Mouse (Mus musculus) embryonic facial prominence, embryonic 14.5 days (tissue): ENCODE data around the gene Sgce. TPM values are rescaled to one million over a fixed set of nuclear protein-coding genes. Genes with fewer than 3 reads are reported as not detected.

ENCODE experiments used
- ATAC-seq: fragments of 200-750 bp; cut with Nextera tagmentation; 2 replicates; pipeline ENCODE4 v1.8.0; 2017; ENCODE audit warnings: low read depth, moderate number of reproducible peaks, moderate TSS enrichment
- DNase-seq: peaks from one replicate; pipeline ENCODE4 v3.0.0-alpha.2; 2015; ENCODE audit warnings: low spot score
- H3K27ac ChIP-seq: fragments of 300-500 bp; sonication (generic); replicated peaks from 2 replicates; pipeline ENCODE4 v1.5.1; 2014; ENCODE audit warnings: low read depth, mild to moderate bottlenecking, low read length, moderate library complexity
- H3K27me3 ChIP-seq: fragments of 300-500 bp; sonication (generic); replicated peaks from 2 replicates; pipeline ENCODE4 v1.6.1; 2014; ENCODE audit warnings: low read length; ENCODE audit not compliant: control insufficient read depth, insufficient read depth
- H3K36me3 ChIP-seq: fragments of 300-500 bp; sonication (generic); 2 replicates; pipeline ENCODE4 v1.6.1; 2014; ENCODE audit warnings: low read length, mixed read lengths; ENCODE audit not compliant: control insufficient read depth, insufficient read depth
- H3K4me1 ChIP-seq: fragments of 300-500 bp; sonication (generic); 2 replicates; pipeline ENCODE4 v1.6.1; 2014; ENCODE audit warnings: antibody characterized with exemption, low read length; ENCODE audit not compliant: control insufficient read depth, insufficient read depth
- H3K4me2 ChIP-seq: fragments of 300-500 bp; sonication (generic); 2 replicates; pipeline ENCODE4 v1.6.1; 2014; ENCODE audit warnings: low read depth, mild to moderate bottlenecking, low read length, moderate library complexity, mixed read lengths
- H3K4me3 ChIP-seq: fragments of 300-500 bp; sonication (generic); 2 replicates; pipeline ENCODE4 v1.5.1; 2014; ENCODE audit warnings: low read depth, mild to moderate bottlenecking, low read length
- H3K9ac ChIP-seq: fragments of 300-500 bp; sonication (generic); 2 replicates; pipeline ENCODE4 v1.6.1; 2014; ENCODE audit warnings: low read depth, mild to moderate bottlenecking, low read length, moderate library complexity, mixed read lengths
- H3K9me3 ChIP-seq: fragments of 300-500 bp; sonication (generic); 2 replicates; pipeline ENCODE4 v1.6.1; 2016; ENCODE audit warnings: low read length; ENCODE audit not compliant: control insufficient read depth
- WGBS: fragments of 180-500 bp; shearing (Covaris S2); extraction: QIAGEN DNeasy Blood & Tissue Kit; methylation state at CpG from one replicate; pipeline ENCODE4 v1.1.7; 2014; 5-methylcytosine and 5-hydroxymethylcytosine counted together
- polyA plus RNA-seq: library from polyadenylated mRNA; unstranded; fragments of >200 nt; fragmentation: Nextera tagmentation; extraction: Ambion mirVana; gene quantifications from 2 replicates; pipeline ENCODE4 v1.2.1, GENCODE M21; 2014

Sgce gene
- polyA plus RNA-seq, 1 experiment from 2014 or later = 67.1 TPM

- peak; percentile 40 for DNase-seq
Measured at GRCm38 (mm10) chr6:4652596-4653134, 94.3 kb downstream of the Sgce start.

GRCm38 (mm10) chr6:4647351-4647750 is 99.7 kb downstream of the Sgce start:
- H3K9me3 ChIP-seq = no peaks in the 10 kb centered on the region
- peaks cover 2% of the 10 kb centered on the region for H3K36me3 ChIP-seq
- WGBS = 82% methylated on average over 3 of the region's 3 CpGs
- H3K27me3 ChIP-seq = no peaks in the 10 kb centered on the region
- H3K4me1 ChIP-seq = no peaks in the 10 kb centered on the region
- H3K9ac ChIP-seq = no peak overlapping the region
- H3K27ac ChIP-seq = no peak overlapping the region
- H3K4me2 ChIP-seq = no peak overlapping the region
- no peak overlapping the region for H3K4me3 ChIP-seq
- DNase-seq = no peak
- no peak for ATAC-seq

More at GRCm38 (mm10) chr6:4652596-4653134, 94.3 kb downstream of the Sgce start:
- no peaks in the 10 kb centered on the region for H3K4me1 ChIP-seq
- no peak overlapping the region for H3K4me3 ChIP-seq
- H3K27ac ChIP-seq = no peak overlapping the region
- H3K27me3 ChIP-seq = no peaks in the 10 kb centered on the region
- no peak overlapping the region for H3K4me2 ChIP-seq
- ATAC-seq = no peak
- WGBS = 70% methylated on average over 8 of the region's 8 CpGs
- H3K9me3 ChIP-seq = peaks cover 6% of the 10 kb centered on the region; the same call in 1 of the 2 replicates
- no peaks in the 10 kb centered on the region for H3K36me3 ChIP-seq
- H3K9ac ChIP-seq = no peak overlapping the region

- Histone ChIP-seq H3K9ac (no peak overlapping the region), H3K4me1 (no peaks in the 10 kb centered on the region), H3K4me3 (no peak overlapping the region), H3K4me2 (no peak overlapping the region), H3K9me3 (no peaks in the 10 kb centered on the region), H3K27ac (no peak overlapping the region), H3K27me3 (no peaks in the 10 kb centered on the region), H3K36me3 (peaks cover 23% of the 10 kb centered on the region)
- DNase-seq (no peak), ATAC-seq (no peak)
- 88% methylated on average over 7 of the region's 7 CpGs for WGBS
Measured at GRCm38 (mm10) chr6:4642068-4642467, 104.9 kb downstream of the Sgce start.

GRCm38 (mm10) chr6:4634804-4635203 is 112.2 kb downstream of the Sgce start:
- DNase-seq = no peak

GRCm38 (mm10) chr6:4633189-4633588 is 113.8 kb downstream of the Sgce start:
- H3K4me3 ChIP-seq = no peak overlapping the region
- H3K27ac ChIP-seq = no peak overlapping the region
- ATAC-seq = no peak
- no peaks in the 10 kb centered on the region for H3K4me1 ChIP-seq
- peaks cover 21% of the 10 kb centered on the region; the same call in 1 of the 2 replicates for H3K36me3 ChIP-seq
- 79% methylated on average over 4 of the region's 4 CpGs for WGBS
- H3K27me3 ChIP-seq = no peaks in the 10 kb centered on the region
- no peak overlapping the region for H3K4me2 ChIP-seq
- DNase-seq = no peak
- H3K9ac ChIP-seq = no peak overlapping the region
- no peaks in the 10 kb centered on the region for H3K9me3 ChIP-seq

More at GRCm38 (mm10) chr6:4634804-4635203, 112.2 kb downstream of the Sgce start:
- Histone ChIP-seq H3K4me3 (no peak overlapping the region), H3K27me3 (no peaks in the 10 kb centered on the region), H3K27ac (no peak overlapping the region), H3K4me2 (no peak overlapping the region), H3K9ac (no peak overlapping the region), H3K36me3 (peaks cover 16% of the 10 kb centered on the region; the same call in 1 of the 2 replicates), H3K4me1 (no peaks in the 10 kb centered on the region), H3K9me3 (no peaks in the 10 kb centered on the region)
- WGBS = 75% methylated on average over 1 of the region's 1 CpGs
- no peak for ATAC-seq

- WGBS = 75% methylated on average over 3 of the region's 3 CpGs
- Histone ChIP-seq H3K27ac (no peak overlapping the region), H3K4me3 (no peak overlapping the region), H3K36me3 (peaks cover 17% of the 10 kb centered on the region; the same call in 1 of the 2 replicates), H3K27me3 (no peaks in the 10 kb centered on the region), H3K9ac (no peak overlapping the region), H3K4me1 (no peaks in the 10 kb centered on the region), H3K4me2 (no peak overlapping the region), H3K9me3 (no peaks in the 10 kb centered on the region)
- DNase-seq = no peak
- ATAC-seq = no peak
Measured at GRCm38 (mm10) chr6:4631464-4631863, 115.5 kb downstream of the Sgce start.

Other genes starting within 250 kb of the Sgce start
- gene Col1a2, start 242.4 kb downstream of the Sgce start, polyA plus RNA-seq = 2,526 and 3,098 TPM in 2 replicates
- gene Casd1, start 146.4 kb downstream of the Sgce start, polyA plus RNA-seq = 39.4 and 42.7 TPM in 2 replicates
- 21.2 and 22.3 TPM in 2 replicates for gene Peg10, start 99 bp upstream of the Sgce start, polyA plus RNA-seq
- 17.1 and 20.6 TPM in 2 replicates for gene Ppp1r9a, start 155.7 kb upstream of the Sgce start, polyA plus RNA-seq